Mouse (Mus musculus) kidney, adult 2 months (tissue): ENCODE data around the gene Ska2. TPM values are rescaled to one million over a fixed set of nuclear protein-coding genes. Genes with fewer than 3 reads are reported as not detected.
A peak's percentile ranks its signal among the peaks of the same experiment; 100 is the strongest.

Source experiments
- DNase-seq: peaks from one replicate; pipeline ENCODE4 v3.0.0; 2021
- H3K27ac ChIP-seq: fragments of 200-500 bp; 2 replicates; pipeline ENCODE4 v1.5.1; 2012; ENCODE audit warnings: low read depth, low read length, control low read depth, inconsistent platforms; ENCODE audit not compliant: insufficient read depth
- H3K27me3 ChIP-seq: fragments of 200-500 bp; replicated peaks from 2 replicates; pipeline ENCODE4 v1.6.1; 2012; ENCODE audit warnings: mild to moderate bottlenecking, moderate library complexity, low read length, inconsistent platforms; ENCODE audit not compliant: control insufficient read depth, insufficient read depth
- H3K36me3 ChIP-seq: fragments of 200-500 bp; 2 replicates; pipeline ENCODE4 v1.6.1; 2012; ENCODE audit warnings: mild to moderate bottlenecking, moderate library complexity, low read length, inconsistent platforms; ENCODE audit not compliant: control insufficient read depth, insufficient read depth
- H3K4me1 ChIP-seq: fragments of 200-500 bp; 2 replicates; pipeline ENCODE4 v1.6.1; 2011; ENCODE audit warnings: low read length; ENCODE audit not compliant: control insufficient read depth, insufficient read depth
- H3K4me3 ChIP-seq: fragments of 200-500 bp; 2 replicates; pipeline ENCODE4 v1.5.1; 2011; ENCODE audit warnings: mild to moderate bottlenecking, low read depth, low read length, control low read depth; ENCODE audit not compliant: insufficient read depth
- CTCF ChIP-seq: fragments of 200-500 bp; conservative IDR thresholded peaks from 2 replicates; pipeline ENCODE4 v1.5.1; 2011; ENCODE audit warnings: low read depth, mild to moderate bottlenecking, control low read depth, low read length, moderate library complexity, mixed read lengths; ENCODE audit not compliant: insufficient read depth, insufficient read length
- POLR2A ChIP-seq: fragments of 200-500 bp; IDR thresholded peaks from one replicate; pipeline ENCODE4 v1.6.1; 2011; ENCODE audit warnings: low read depth, low read length, control low read depth
- WGBS: fragments of 180-500 bp; shearing (Covaris S2); methylation state at CpG from one replicate; pipeline ENCODE4 v1.1.7; 2018; 5-methylcytosine and 5-hydroxymethylcytosine counted together
- polyA plus RNA-seq: library from polyadenylated mRNA; depleted of rRNA; stranded (reverse); fragments of >200 nt; gene quantifications from 2 replicates; pipeline ENCODE4 v1.2.3, GENCODE M21; 2012; rRNA removed

Gene Ska2
- 3.7 and 5.1 TPM in 2 replicates for polyA plus RNA-seq

DNA sequence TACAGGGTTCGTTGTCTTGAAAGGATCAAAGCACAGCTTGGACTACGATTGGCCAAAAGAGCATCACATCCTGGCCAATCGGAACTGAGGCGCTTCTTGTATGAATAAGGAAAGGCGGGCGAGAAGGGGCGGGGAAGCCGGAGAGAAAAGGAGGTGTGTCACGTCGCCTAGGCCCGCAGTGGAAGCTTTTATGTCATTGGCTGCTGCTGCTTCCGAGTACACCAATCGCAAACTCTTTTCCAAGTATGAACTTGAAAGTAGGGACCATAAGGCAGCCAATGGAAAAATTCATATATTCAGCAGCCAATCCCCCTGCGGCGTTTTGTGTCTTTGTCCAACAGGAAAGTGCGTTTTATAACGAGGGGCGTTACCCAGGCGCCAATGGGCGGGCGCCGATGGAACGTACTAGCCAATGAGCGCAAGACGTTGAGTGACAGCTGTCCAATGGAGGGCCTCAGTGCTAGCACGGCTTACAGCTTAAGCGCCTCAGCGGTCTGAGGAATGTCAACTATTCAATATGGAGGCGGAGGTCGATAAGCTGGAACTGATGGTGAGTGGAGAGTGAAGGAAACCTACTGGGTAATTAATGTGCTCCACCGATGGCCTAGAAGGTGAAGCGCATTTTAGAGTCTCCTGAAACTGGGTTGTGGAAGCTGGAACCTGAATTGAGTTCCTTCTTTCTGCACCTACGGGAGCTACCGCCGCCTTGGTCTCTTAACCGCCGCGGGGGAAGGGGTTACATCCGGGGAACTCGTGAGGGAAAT lies at the start of gene Ska2:
Gene Ska2 (plus strand): TSS at position 480 of the 764 bp plus-strand sequence.
- Histone ChIP-seq H3K36me3 (no peaks in the 10 kb centered on the region), H3K27ac (peak within 1 kb of the TSS; percentile 88), H3K4me1 (no peaks in the 10 kb centered on the region; the same call in 1 of the 2 replicates), H3K4me3 (peak within 1 kb of the TSS; percentile 77), H3K27me3 (no peaks in the 10 kb centered on the region)
- peak; percentile 100 for DNase-seq
- no peak for TF ChIP-seq CTCF
- no peak for TF ChIP-seq POLR2A
- under 1% methylated on average over 40 of the region's 40 CpGs for WGBS

DNA sequence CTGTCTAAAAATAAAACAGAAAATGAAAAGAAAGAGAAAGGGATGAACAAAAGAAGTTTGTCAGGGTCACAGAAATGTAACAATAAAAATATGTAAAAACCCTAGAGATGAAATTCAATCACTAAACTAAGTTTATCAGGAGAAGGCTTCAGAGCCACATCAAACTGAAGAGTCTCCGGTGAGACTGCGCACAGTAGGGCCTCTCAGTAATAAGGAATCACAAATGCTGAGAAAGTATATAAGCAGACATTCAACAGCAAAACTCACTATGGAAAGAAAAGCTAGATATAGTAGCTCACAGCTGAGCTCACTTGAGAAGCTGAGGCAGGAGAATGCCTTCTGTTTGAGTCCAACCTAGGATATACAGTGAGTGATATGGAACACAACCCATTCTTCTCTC lies 48.6 kb upstream of the Ska2 start:
- no peaks in the 10 kb centered on the region for H3K27me3 ChIP-seq
- TF ChIP-seq CTCF (no peak), POLR2A (no peak)
- no peak overlapping the region for H3K27ac ChIP-seq
- no peak overlapping the region for H3K4me3 ChIP-seq
- no peaks in the 10 kb centered on the region for H3K4me1 ChIP-seq
- H3K36me3 ChIP-seq: no peaks in the 10 kb centered on the region
- WGBS: 95% methylated on average over 2 of the region's 2 CpGs
- DNase-seq: no peak

DNA sequence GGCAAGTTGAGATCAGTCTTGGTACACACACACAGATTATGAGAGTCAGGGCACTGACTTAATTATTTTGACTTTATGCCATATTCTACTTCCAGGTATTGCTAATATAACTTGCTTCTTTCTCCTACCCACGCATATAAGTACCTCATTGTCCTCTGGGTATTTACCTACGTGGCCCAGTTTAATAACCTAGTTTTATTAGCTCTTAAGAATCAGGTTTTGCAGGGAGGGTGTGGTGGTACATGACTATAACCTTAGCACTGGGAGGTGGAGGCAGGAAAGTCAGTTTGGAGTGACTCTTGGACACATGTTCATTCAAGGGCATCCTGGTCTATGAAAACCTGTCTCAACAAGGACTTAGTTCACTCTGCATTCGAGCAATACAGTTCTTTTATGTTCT lies 46.9 kb upstream of the Ska2 start:
- no peak overlapping the region for H3K4me3 ChIP-seq
- no peaks in the 10 kb centered on the region for H3K4me1 ChIP-seq
- 77% methylated on average over 3 of the region's 3 CpGs for WGBS
- H3K27ac ChIP-seq: no peak overlapping the region
- no peaks in the 10 kb centered on the region for H3K36me3 ChIP-seq
- no peak for DNase-seq
- no peaks in the 10 kb centered on the region for H3K27me3 ChIP-seq
- TF ChIP-seq POLR2A (no peak), CTCF (no peak)

DNA sequence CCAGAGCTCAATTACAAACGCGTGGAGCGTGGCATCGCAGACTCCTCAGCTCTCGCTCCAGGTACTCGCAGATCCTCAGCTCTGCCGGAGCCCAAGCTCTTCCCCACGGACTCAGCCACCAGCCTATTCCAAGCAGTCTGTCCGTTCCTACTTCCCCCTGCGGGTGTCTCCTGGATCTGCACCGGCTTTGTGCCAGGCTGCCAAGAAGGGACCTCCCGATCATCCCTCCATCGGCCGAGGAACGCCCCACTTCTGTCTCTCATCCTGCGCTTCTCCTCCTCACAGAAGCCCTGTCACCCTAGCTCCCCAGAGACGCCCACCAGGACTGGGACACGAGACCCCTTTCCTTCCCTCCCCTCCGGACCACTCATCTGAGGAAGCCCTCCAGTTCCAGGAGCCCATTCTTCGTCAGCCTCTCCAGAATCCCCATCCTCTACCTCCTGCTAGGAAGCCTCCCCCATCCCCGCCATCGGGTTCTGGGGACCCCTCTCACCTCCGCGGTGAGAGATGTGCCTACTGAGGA lies 35.6 kb upstream of the Ska2 start:
- H3K27ac ChIP-seq: no peak overlapping the region
- TF ChIP-seq POLR2A: no peak
- peak; percentile 53 for TF ChIP-seq CTCF

DNA sequence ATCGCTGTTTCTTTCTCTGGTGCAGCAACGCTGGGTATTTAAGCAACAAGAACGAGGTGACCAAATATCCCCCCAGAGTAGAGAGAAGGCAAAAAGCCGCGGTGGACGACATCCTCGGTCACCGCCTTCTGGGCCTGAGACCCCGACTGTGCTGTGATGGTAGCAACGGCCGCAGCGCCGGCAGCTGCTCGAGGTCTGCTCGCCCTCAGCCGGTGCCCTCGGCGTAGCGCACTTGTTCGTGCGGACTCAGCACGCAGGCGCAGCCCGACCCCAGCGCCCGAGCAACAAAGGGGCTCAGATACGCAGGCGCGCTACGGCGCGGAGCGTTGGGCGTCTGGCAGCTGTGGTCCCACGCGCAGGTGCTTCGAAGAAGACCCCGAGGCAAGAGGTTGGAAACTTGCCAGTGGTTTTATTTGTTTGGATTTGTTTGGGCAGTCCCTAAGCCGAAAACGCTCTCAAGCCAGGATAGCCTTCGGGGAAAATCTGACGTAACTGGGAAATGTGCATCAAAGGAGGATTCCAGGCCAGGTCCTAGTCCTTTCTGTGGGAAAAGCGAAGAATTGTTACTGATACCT lies 35.1 kb upstream of the Ska2 start, which contains the start of gene Gdpd1:
Gene Gdpd1 (minus strand): TSS at position 197 of the 575 bp plus-strand sequence.
- Histone ChIP-seq H3K27ac (no peak within 1 kb of the TSS), H3K27me3 (no peaks in the 10 kb centered on the region), H3K4me1 (no peaks in the 10 kb centered on the region), H3K4me3 (peak within 1 kb of the TSS; percentile 70), H3K36me3 (peaks cover 3% of the 10 kb centered on the region)
- WGBS: under 1% methylated on average over 43 of the region's 43 CpGs
- TF ChIP-seq CTCF (peak; percentile 28; the same call in 1 of the 2 replicates), POLR2A (no peak)
- DNase-seq: peak; percentile 80

More for the DNA sequence above, 35.6 kb upstream of the Ska2 start:
- peaks cover 3% of the 10 kb centered on the region for H3K36me3 ChIP-seq
- DNase-seq: peak; percentile 64
- peak overlapping the region; percentile 70 for H3K4me3 ChIP-seq
- 2% methylated on average over 24 of the region's 24 CpGs for whole genome bisulfite sequencing
- no peaks in the 10 kb centered on the region for H3K4me1 ChIP-seq
- H3K27me3 ChIP-seq: no peaks in the 10 kb centered on the region

DNA sequence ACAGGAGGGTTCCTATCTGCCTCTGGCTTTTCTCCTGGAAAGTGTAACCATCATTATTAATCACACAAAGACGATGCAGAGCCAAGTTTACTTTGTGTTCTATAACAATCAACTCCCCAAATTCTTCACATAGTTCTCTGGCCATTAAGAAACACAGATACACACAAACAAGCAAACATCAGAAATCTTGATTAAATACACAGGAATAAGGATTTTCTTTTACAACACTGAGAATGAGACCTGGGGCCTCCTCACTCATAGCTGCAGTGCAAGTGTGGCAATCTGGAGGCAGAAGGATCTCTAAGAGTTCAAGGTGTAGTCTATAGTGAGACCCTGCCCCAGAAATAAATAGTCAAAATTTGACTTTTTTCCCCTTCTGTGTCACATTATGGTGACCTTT lies 25.3 kb upstream of the Ska2 start:
- Histone ChIP-seq H3K36me3 (no peaks in the 10 kb centered on the region; the same call in none of the 2 replicates), H3K4me3 (no peak overlapping the region), H3K27me3 (no peaks in the 10 kb centered on the region), H3K27ac (no peak overlapping the region), H3K4me1 (peaks cover 17% of the 10 kb centered on the region; the same call in 1 of the 2 replicates)
- WGBS: 48% methylated on average over 1 of the region's 1 CpGs
- no peak for TF ChIP-seq POLR2A
- TF ChIP-seq CTCF: no peak
- no peak for DNase-seq

DNA sequence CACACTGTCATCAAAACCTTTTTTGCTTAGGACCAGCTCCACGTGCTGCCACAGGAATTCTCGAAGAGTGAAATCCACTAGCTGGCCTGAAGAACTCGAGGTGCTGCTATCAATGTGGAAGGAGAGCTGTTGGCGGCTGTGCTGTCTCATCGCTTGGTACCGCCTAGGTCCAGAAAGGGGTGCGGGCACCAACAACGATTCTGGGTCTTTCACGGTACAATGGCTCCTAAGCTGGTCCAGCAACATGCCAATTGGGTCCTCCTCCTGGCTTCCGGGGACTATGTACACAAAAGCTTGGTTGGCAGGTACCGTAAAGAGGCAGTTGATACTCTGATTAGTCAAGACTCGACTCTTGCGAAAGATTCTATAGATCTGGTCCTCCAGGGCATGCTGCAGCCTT lies 23.6 kb upstream of the Ska2 start:
- no peaks in the 10 kb centered on the region for H3K27me3 ChIP-seq
- 85% methylated on average over 13 of the region's 13 CpGs for WGBS
- H3K36me3 ChIP-seq: no peaks in the 10 kb centered on the region; the same call in 1 of the 2 replicates
- no peak for DNase-seq
- no peak for TF ChIP-seq POLR2A
- peak overlapping the region; percentile 81; the same call in 1 of the 2 replicates for H3K4me3 ChIP-seq
- no peak overlapping the region for H3K27ac ChIP-seq
- H3K4me1 ChIP-seq: peaks cover 17% of the 10 kb centered on the region; the same call in 1 of the 2 replicates
